Mouse (Mus musculus) NIH3T3 (cell line): ENCODE measurements around the gene BC048671.

Source experiments
- DNase-seq: peaks from one replicate; pipeline ENCODE4 v3.0.0-alpha.2; 2012; ENCODE audit warnings: low read depth

Gene BC048671

GRCm38 (mm10) chr6:90300919-90301318 lies at the start of gene BC048671:
BC048671 (plus strand) TSS chr6:90301219.
- no peak for DNase-seq

GRCm38 (mm10) chr6:90288265-90288664 lies 12.8 kb upstream of the BC048671 start:
- peak; percentile 78 for DNase-seq

- DNase-seq, result peak; percentile 70
These were observed 5.4 kb downstream of the BC048671 start for GRCm38 (mm10) chr6:90306315-90306975.

DNA sequence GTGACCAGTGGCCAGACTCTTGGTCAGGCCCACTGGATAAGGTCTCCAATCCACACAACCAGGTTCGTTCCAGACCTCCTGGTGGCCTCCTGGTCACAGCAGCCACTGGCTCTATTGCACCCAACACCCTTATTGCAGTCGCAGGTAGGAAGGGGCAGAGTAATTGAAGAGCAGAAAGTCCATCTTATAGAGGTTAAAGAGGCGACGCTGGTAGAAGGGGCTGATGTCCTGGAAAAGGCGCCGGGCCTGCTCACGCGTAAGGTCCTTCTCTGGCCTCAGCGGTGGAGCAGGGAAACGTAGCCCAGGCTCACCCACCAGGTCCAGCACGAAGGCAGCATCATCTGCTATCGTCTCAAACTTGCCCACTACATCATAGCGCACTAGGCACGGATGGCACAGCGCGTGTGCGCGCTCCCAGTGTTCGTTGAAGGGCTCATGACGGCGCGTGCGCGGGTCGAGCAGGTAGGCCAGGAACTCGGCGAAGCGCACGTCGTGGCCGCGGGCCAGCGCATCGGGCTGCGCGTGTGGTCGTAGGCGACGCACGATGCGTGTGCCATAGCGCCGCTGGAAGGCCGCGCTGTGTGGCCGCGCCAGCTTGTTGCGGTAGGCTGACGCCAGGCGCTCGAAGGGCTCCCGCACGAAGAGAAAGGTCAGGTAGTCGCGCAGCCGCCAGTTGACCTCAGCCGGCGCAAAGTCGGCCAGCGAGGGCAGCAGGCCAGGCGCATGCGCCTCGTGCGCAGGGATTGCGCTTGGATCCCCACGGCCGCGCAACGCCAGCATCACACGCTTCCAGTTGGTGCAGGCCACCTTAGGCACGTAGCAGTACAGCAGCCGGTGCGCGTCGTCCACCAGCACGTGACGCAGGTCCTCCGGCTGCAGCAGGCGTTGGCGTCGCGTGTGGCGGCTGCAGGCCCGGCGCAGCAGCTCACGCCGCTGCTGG lies 8.1 kb downstream of the BC048671 start:
- no peak for DNase-seq

GRCm38 (mm10) chr6:90315961-90316360 lies 14.9 kb downstream of the BC048671 start:
- no peak for DNase-seq

DNA sequence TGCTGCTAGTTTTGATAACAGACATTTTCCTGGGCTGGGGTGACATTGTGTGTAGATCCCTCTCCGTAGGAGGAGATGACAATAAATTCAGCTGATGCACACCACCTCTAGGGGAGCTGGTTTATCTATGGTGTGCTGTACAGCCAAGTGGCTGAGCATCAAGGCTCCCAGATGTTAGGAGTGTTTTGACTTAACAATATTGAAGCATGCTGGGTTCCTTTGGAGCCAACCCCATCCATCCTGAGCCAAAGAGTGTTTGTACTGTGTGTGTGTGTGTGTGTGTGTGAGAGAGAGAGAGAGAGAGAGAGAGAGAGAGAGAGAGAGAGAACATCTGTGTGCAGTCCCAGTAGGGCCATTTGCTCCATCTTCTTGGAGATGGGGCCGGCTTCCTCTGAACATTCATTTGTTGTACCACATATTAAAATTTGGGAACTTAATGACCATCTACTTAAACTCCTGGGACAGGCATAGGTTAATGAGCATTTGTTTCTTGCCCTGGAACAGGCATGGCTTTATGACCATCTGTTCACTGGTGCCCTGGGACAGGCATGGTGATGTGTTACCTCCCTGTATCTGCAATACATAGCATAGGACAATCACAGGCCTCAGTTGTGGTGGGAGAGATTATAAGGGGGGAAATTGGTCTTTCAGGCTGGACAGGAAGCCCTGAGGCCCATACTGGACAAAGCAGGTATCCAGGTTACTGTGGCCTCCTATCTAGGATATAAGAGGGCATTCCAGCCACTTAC lies 16.7 kb downstream of the BC048671 start:
- no peak for DNase-seq

GRCm38 (mm10) chr6:90319019-90319418 lies 18.0 kb downstream of the BC048671 start:
- DNase-seq, result no peak

GRCm38 (mm10) chr6:90319475-90320191 lies 18.6 kb downstream of the BC048671 start:
- DNase-seq, result no peak

- DNase-seq, result no peak
These were observed 19.4 kb downstream of the BC048671 start for GRCm38 (mm10) chr6:90320429-90320828.

GRCm38 (mm10) chr6:90321811-90322210 lies 20.8 kb downstream of the BC048671 start:
- DNase-seq, result peak; percentile 51

DNA sequence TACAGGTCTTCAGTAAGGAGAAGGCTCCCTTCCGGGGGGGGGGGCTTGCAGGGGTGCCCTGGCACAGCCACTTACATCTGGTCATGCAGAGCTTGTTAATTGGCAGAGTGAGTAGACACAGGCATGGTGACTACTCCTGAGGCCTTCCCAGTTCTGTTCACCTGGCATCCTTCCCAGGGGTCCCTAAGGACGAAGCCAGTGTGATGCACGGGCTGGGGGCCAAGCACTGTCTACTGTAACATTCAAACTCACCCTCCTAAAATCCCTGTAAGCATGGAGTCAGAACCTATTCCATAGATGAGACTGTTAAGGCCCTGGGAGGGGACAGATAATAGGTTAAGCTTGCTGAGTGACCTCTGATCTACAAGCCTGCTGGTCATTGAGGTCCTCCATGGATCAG lies 23.0 kb downstream of the BC048671 start:
- DNase-seq, result peak; percentile 68

GRCm38 (mm10) chr6:90324463-90324862 lies 23.4 kb downstream of the BC048671 start:
- DNase-seq, result no peak

DNA sequence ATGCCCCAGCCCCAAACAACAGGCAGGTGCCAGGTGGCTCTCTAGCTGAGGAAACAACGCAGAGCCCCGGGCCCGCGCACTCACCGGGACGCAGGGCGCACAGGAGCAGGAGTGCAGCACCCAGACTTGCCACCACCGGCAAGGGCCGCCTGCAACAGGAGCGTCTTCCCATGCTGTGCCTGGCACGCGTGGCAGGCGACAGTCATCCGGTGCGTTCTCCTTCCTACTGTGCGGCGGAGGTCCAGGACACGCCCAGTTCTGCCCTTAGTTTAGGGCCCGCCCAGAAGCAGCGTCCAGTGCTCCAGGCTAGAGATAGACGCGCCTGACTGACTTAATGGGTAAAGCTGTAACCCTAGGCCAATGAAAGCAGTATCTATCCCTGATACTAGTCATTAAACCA lies 24.0 kb downstream of the BC048671 start, which contains the start of gene Chst13:
Gene Chst13, minus strand, starts transcription at position 195 of the 400 bp plus-strand sequence.
- no peak for DNase-seq

DNA sequence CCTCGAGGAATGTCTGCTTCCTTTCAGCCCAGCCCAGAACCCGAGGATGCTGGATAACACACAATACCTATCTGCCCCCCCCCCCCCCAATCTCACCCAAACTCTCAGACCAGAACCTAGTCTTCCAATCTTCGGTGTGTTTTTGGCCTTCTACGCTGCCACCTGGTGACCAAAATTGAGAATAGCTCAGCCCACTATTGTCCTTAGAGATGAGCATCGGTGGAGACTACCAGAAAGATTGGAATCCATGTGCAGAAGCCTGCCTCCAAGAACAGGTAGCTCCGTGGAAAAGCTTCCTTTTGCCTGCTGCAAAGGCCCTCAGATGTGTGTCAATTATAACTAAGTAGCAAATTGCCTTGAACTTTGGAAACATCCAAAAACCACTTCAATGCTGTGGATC lies 26.7 kb downstream of the BC048671 start:
- peak; percentile 77 for DNase-seq

GRCm38 (mm10) chr6:90329953-90330352 lies 28.9 kb downstream of the BC048671 start:
- DNase-seq, result peak; percentile 91

GRCm38 (mm10) chr6:90332561-90333425 lies 31.8 kb downstream of the BC048671 start, which contains the start of gene Uroc1:
Uroc1 (plus strand) TSS chr6:90333284.
- no peak for DNase-seq

- no peak for DNase-seq
These were observed 33.2 kb downstream of the BC048671 start for GRCm38 (mm10) chr6:90334244-90334643.

DNA sequence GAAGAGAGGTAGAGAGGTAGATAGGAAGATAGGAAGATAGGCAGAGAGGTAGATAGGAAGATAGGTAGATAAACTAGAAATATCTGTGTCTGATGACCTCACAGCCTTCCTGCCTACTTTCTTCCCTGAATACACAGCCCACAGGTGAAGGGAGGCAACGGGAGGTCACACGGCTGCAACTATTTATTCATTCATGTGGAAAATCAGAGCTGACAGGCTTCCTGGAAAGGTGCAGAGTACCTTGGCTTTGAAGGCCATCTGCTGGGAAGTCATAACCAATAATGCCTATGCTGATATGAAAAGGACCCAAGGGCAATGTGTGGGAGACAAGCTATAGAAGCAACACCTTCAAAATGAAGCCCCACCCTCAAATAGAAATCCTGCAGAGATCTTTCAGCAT lies 41.3 kb downstream of the BC048671 start:
- DNase-seq, result no peak

DNA sequence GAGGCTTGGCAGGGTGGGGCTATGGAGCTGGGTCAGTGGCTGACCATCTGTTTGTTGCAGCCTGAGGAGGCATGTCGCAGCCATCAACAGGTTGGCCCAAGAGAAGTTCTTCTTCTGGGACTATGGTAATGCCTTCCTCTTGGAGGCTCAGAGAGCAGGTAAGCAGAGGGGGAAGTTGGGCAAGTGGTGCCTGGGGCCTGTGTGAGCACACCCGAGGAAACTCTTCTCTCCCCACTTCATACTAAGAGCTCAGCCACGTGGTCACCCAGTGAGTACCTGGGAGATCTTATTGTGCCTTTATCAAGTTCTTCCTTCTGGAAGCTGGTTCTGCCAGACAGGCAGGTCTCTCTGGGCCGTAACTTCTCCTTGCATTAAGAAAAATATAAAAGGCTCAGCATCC lies 46.2 kb downstream of the BC048671 start:
- no peak for DNase-seq

GRCm38 (mm10) chr6:90348500-90348899 lies 47.5 kb downstream of the BC048671 start:
- DNase-seq, result no peak

DNA sequence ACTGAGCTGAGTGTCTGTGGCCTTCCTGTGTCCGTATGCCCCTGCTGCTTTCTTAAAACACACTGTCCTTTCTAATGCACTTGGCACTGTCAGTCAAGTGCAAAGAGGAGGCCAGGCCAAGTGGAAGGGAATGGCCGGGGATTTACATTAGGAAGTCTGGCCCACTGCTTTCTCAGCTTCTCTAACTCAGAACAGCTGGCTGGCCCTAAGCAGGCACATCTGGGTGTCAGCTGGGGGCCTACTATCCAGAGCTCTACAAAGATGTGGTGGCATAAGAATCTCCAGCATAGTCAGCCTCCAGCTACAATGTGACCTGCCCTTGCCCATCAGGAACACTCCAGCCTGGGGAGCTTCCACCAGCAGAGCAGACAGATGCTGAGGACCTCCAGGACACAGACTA lies 49.0 kb downstream of the BC048671 start:
- peak; percentile 71 for DNase-seq
